Mouse (Mus musculus) liver, postnatal 0 days (tissue): ENCODE measurements at regions not wholly inside any gene's neighbourhood (a gene's known extent, or its start where the extent isn't known, plus 50 kb on each side); places are given as distances from the start of the nearest gene placed in this dataset.

Source experiments
- CTCF ChIP-seq: sonication (generic); IDR thresholded peaks from 2 replicates; pipeline ENCODE4 v1.5.1; 2016; ENCODE audit warnings: antibody characterized with exemption, low read depth
- EP300 ChIP-seq: IDR thresholded peaks from 2 replicates; pipeline ENCODE4 v1.6.1; 2016; ENCODE audit warnings: antibody characterized with exemption, low read depth, mild to moderate bottlenecking

- TF ChIP-seq CTCF (no peak), EP300 (no peak)
Observed at GRCm38 (mm10) chr12:29028171-29028570, 276.6 kb downstream of the Eipr1 start.
